Mouse (Mus musculus) heart, postnatal 0 days (tissue): ENCODE measurements around the gene Gm49394. TPM values are rescaled to one million over a fixed set of nuclear protein-coding genes. Genes with fewer than 3 reads are reported as not detected.

ENCODE experiments used
- ATAC-seq: fragments of 200-750 bp; cut with Nextera tagmentation; 2 replicates; pipeline ENCODE4 v1.8.0; 2017; ENCODE audit warnings: low read depth, moderate number of reproducible peaks, moderate library complexity; ENCODE audit not compliant: insufficient read depth
- DNase-seq: peaks from one replicate; pipeline ENCODE4 v3.0.0-alpha.2; 2016; ENCODE audit warnings: low spot score
- H3K27ac ChIP-seq: fragments of 300-500 bp; sonication (generic); 2 replicates; pipeline ENCODE4 v1.5.1; 2014; ENCODE audit warnings: low read depth, mild to moderate bottlenecking
- H3K27me3 ChIP-seq: fragments of 300-500 bp; sonication (generic); 2 replicates; pipeline ENCODE4 v1.6.1; 2014; ENCODE audit warnings: low read length, mixed read lengths; ENCODE audit not compliant: control insufficient read depth, insufficient read depth
- H3K36me3 ChIP-seq: fragments of 300-500 bp; sonication (generic); replicated peaks from 2 replicates; pipeline ENCODE4 v1.6.1; 2014; ENCODE audit warnings: low read length, mixed read lengths; ENCODE audit not compliant: control insufficient read depth, insufficient read depth
- H3K4me1 ChIP-seq: fragments of 300-500 bp; sonication (generic); 2 replicates; pipeline ENCODE4 v1.6.1; 2014; ENCODE audit warnings: antibody characterized with exemption; ENCODE audit not compliant: control insufficient read depth, insufficient read depth
- H3K4me2 ChIP-seq: fragments of 300-500 bp; sonication (generic); 2 replicates; pipeline ENCODE4 v1.6.1; 2014; ENCODE audit warnings: low read depth, mild to moderate bottlenecking, low read length, moderate library complexity
- H3K4me3 ChIP-seq: fragments of 300-500 bp; sonication (generic); 2 replicates; pipeline ENCODE4 v1.5.1; 2014; ENCODE audit warnings: low read depth, low read length
- H3K9ac ChIP-seq: fragments of 300-500 bp; sonication (generic); replicated peaks from 2 replicates; pipeline ENCODE4 v1.6.1; 2014; ENCODE audit warnings: low read depth, low read length, mixed read lengths
- H3K9me3 ChIP-seq: fragments of 300-500 bp; sonication (generic); replicated peaks from 2 replicates; pipeline ENCODE4 v1.6.1; 2016; ENCODE audit warnings: low read length; ENCODE audit not compliant: control insufficient read depth
- CTCF ChIP-seq: IDR thresholded peaks from 2 replicates; pipeline ENCODE4 v1.5.1; 2016; ENCODE audit warnings: antibody characterized with exemption, control low read depth, low read depth
- EP300 ChIP-seq: IDR thresholded peaks from 2 replicates; pipeline ENCODE4 v1.6.1; 2016; ENCODE audit warnings: antibody characterized with exemption, low read depth
- WGBS: fragments of 180-500 bp; shearing (Covaris S2); extraction: QIAGEN DNeasy Blood & Tissue Kit; methylation state at CpG from one replicate; pipeline ENCODE4 v1.1.7; 2014; 5-methylcytosine and 5-hydroxymethylcytosine counted together
- polyA plus RNA-seq: library from polyadenylated mRNA; unstranded; fragments of >200 nt; fragmentation: Nextera tagmentation; extraction: Ambion mirVana; gene quantifications from 2 replicates; pipeline ENCODE4 v1.2.1, GENCODE M21; 2015
- total RNA-seq: library from RNA; depleted of rRNA; stranded (reverse); fragments of >200 nt; gene quantifications from 2 replicates; pipeline ENCODE4 v1.2.3, GENCODE M21; 2014; ENCODE audit warnings: low replicate concordance

The Gm49394 gene
- total and polyA plus RNA-seq, 2 experiments from 2014 or later, result not detected

DNA sequence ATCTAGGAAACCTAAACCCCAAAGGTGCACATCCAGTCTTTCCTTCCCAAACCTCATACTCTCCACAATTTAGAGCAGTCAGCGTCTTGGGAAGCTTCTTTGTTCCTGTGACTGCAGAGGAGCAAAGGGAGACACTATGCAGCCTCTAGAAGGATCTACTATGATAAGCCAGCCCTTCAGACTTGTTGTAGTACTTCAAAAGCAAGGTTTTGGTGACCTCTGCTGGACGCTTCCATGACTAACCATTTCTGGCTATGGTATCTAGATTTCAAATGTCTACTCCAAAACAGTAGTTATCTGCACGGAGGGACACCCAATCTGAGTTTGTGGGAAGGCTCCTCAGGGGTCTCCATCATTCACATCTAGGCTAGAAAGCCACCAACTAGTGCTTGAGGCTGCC, 5.9 kb upstream of the Gm49394 start:
- DNase-seq (peak; percentile 65), ATAC-seq (peak; percentile 40; the same call in 1 of the 2 replicates)
- Histone ChIP-seq H3K4me2 (no peak overlapping the region), H3K4me1 (no peaks in the 10 kb centered on the region), H3K4me3 (no peak overlapping the region), H3K9me3 (peaks cover 13% of the 10 kb centered on the region), H3K9ac (no peak overlapping the region), H3K27ac (no peak overlapping the region), H3K36me3 (no peaks in the 10 kb centered on the region), H3K27me3 (no peaks in the 10 kb centered on the region)
- WGBS, result 2% methylated on average over 3 of the region's 3 CpGs
- TF ChIP-seq EP300, result no peak
- TF ChIP-seq CTCF, result peak; percentile 74

DNA sequence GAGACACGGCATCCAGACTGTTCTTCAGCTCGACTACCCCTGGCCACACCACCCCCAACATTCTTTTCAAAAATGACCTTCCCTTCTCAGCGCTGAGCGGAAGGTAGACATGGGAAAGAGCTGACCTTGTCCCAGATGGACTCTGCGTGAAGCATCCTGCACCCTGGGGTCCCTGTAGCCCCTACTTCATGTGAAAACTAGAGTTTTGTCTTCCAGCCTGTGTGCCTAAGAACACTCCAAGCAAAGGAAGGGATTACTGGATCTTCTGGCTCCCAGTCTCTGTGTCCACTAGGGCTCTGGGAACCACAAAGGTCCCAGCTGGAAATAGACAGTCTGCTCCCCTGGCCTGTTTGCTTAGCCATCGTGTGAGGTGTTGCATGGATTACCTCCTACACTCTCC, 5.4 kb upstream of the Gm49394 start:
- no peak overlapping the region for H3K4me3 ChIP-seq
- H3K27me3 ChIP-seq, result no peaks in the 10 kb centered on the region
- H3K4me1 ChIP-seq, result no peaks in the 10 kb centered on the region
- no peak overlapping the region for H3K9ac ChIP-seq
- peaks cover 17% of the 10 kb centered on the region for H3K9me3 ChIP-seq
- no peak for DNase-seq
- no peak overlapping the region for H3K27ac ChIP-seq
- no peaks in the 10 kb centered on the region for H3K36me3 ChIP-seq
- no peak overlapping the region for H3K4me2 ChIP-seq
- ATAC-seq, result no peak
- TF ChIP-seq CTCF (no peak), EP300 (no peak)
- 57% methylated on average over 6 of the region's 6 CpGs for WGBS

DNA sequence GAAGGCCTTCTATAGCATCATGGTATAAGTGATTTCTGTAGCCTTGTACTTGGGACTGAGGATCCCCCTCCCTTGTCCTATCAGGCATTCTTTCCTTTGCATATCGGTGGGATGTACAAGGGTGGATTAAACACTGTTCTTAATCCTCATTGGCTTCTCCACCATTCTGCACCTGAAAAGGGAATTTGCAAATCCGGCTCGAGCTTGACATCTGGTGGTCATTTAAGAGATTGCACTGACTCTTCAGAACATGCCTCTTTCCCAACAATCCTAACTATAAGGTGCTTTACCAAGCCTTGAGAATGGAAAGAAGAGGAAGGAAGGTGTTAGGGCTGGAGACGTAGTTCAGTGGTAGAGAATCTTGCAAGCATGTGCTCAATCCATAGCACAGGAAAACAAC, 2.4 kb upstream of the Gm49394 start:
- H3K4me1 ChIP-seq, result no peaks in the 10 kb centered on the region
- H3K4me2 ChIP-seq, result no peak overlapping the region
- peaks cover 30% of the 10 kb centered on the region for H3K9me3 ChIP-seq
- no peaks in the 10 kb centered on the region for H3K27me3 ChIP-seq
- H3K9ac ChIP-seq, result no peak overlapping the region
- no peak overlapping the region for H3K27ac ChIP-seq
- no peak overlapping the region for H3K4me3 ChIP-seq
- WGBS, result 13% methylated on average over 4 of the region's 4 CpGs
- no peak for DNase-seq
- no peaks in the 10 kb centered on the region for H3K36me3 ChIP-seq
- no peak for ATAC-seq
- TF ChIP-seq EP300 (no peak), CTCF (peak; percentile 79)

DNA sequence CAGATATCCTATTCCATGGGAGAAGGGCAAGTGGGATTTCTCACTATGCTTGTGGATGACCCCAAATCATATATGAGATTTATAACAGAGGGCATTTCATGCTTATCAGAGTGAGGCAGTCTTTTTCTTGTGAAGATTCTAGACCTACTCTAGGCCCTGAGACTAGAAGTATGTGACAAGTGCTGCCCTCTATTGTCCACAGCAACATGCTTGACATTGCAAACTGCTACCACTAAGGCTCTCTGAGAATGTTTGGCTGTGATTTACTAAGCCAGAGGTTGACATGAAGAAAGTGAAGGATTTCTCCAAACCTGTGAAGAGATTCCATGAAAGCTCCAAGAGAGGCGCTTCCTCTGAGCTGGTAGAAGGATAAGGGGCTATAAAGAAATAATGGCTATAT, 1.3 kb upstream of the Gm49394 start:
- Histone ChIP-seq H3K4me1 (no peaks in the 10 kb centered on the region), H3K4me2 (no peak overlapping the region), H3K9ac (no peak overlapping the region), H3K9me3 (peaks cover 30% of the 10 kb centered on the region), H3K4me3 (no peak overlapping the region), H3K36me3 (no peaks in the 10 kb centered on the region), H3K27ac (no peak overlapping the region), H3K27me3 (peaks cover 3% of the 10 kb centered on the region)
- WGBS, result 98% methylated on average over 1 of the region's 1 CpGs
- no peak for TF ChIP-seq CTCF
- TF ChIP-seq EP300, result no peak
- ATAC-seq (no peak), DNase-seq (no peak)

DNA sequence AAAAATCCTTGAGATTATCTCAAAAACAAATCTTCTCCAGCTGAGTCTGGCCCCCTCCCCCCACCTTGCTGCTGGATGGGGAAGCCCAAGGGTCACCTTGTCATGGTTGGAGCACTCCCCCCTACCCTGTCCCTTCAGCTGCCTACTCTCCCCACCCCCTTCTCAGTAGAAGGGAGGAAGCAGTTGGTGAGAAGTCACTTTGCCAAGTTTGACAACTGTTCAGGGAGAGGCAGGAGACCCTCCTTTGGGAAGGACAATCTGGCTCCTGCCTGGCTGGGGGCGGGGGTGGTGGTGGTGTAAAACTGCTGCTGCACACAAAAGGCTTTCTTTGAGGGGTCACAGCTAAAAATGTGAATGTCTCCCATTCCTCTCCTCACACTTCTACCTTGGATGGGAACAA, 1.4 kb downstream of the Gm49394 start:
- H3K4me2 ChIP-seq, result no peak overlapping the region
- 94% methylated on average over 1 of the region's 1 CpGs for WGBS
- DNase-seq (no peak), ATAC-seq (no peak)
- H3K4me1 ChIP-seq, result no peaks in the 10 kb centered on the region
- peaks cover 26% of the 10 kb centered on the region for H3K27me3 ChIP-seq
- H3K9ac ChIP-seq, result no peak overlapping the region
- no peaks in the 10 kb centered on the region for H3K36me3 ChIP-seq
- TF ChIP-seq EP300, result no peak
- TF ChIP-seq CTCF, result no peak
- H3K9me3 ChIP-seq, result peaks cover 30% of the 10 kb centered on the region
- H3K27ac ChIP-seq, result no peak overlapping the region
- no peak overlapping the region for H3K4me3 ChIP-seq

DNA sequence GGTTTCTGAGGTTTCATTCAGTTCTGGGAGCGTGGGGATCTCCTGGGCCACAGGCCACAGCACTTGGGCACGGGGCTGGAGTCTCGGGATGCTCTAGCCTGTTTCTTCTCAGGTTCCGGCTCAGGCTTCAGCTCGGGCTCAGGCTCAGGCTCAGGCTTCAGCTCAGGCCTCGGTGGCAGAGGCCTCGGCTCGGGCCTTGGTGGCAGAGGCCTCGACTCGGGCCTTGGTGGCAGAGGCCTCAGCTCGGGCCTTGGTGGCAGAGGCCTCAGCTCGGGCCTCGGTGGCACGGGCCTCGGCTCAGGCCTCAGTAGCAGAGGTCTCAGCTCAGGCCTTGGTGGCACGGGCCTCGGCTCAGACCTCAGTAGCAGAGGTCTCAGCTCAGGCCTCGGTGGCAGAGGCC, 2.2 kb downstream of the Gm49394 start:
- no peak for ATAC-seq
- WGBS, result 95% methylated on average over 18 of the region's 18 CpGs

More for the DNA sequence above, 2.2 kb downstream of the Gm49394 start:
- no peak for DNase-seq
- H3K9me3 ChIP-seq, result peaks cover 30% of the 10 kb centered on the region
- peaks cover 34% of the 10 kb centered on the region for H3K27me3 ChIP-seq
- H3K4me2 ChIP-seq, result no peak overlapping the region
- no peaks in the 10 kb centered on the region for H3K4me1 ChIP-seq
- no peak overlapping the region for H3K9ac ChIP-seq
- no peaks in the 10 kb centered on the region for H3K36me3 ChIP-seq
- no peak overlapping the region for H3K4me3 ChIP-seq
- TF ChIP-seq EP300 (no peak), CTCF (no peak)
- H3K27ac ChIP-seq, result no peak overlapping the region
